Mouse (Mus musculus) neural tube, embryonic 11.5 days (tissue): ENCODE data around the gene Zfp592. TPM values are rescaled to one million over a fixed set of nuclear protein-coding genes. Genes with fewer than 3 reads are reported as not detected.

Experiments used
- ATAC-seq: fragments of 200-750 bp; cut with Nextera tagmentation; 2 replicates; pipeline ENCODE4 v1.8.0; 2017; ENCODE audit warnings: moderate number of reproducible peaks, mild to moderate bottlenecking, moderate TSS enrichment, moderate library complexity; ENCODE audit not compliant: insufficient read depth, low FRiP score, low TSS enrichment
- DNase-seq: peaks from one replicate; pipeline ENCODE4 v3.0.0-alpha.2; 2015; ENCODE audit warnings: low spot score
- H3K27ac ChIP-seq: fragments of 300-500 bp; sonication (generic); 2 replicates; pipeline ENCODE4 v1.5.1; 2014; ENCODE audit warnings: low read depth, mild to moderate bottlenecking, low read length
- H3K27me3 ChIP-seq: fragments of 300-500 bp; sonication (generic); 2 replicates; pipeline ENCODE4 v1.6.1; 2014; ENCODE audit warnings: mild to moderate bottlenecking, low read length, mixed read lengths; ENCODE audit not compliant: control insufficient read depth, insufficient read depth
- H3K36me3 ChIP-seq: fragments of 300-500 bp; sonication (generic); 2 replicates; pipeline ENCODE4 v1.6.1; 2014; ENCODE audit warnings: mild to moderate bottlenecking, low read length, moderate library complexity, mixed read lengths; ENCODE audit not compliant: control insufficient read depth, insufficient read depth
- H3K4me1 ChIP-seq: fragments of 300-500 bp; sonication (generic); 2 replicates; pipeline ENCODE4 v1.6.1; 2014; ENCODE audit warnings: low read length, mixed read lengths; ENCODE audit not compliant: control insufficient read depth, insufficient read depth
- H3K4me2 ChIP-seq: fragments of 300-500 bp; sonication (generic); 2 replicates; pipeline ENCODE4 v1.6.1; 2014; ENCODE audit warnings: low read depth, mild to moderate bottlenecking, moderate library complexity
- H3K4me3 ChIP-seq: fragments of 300-500 bp; sonication (generic); 2 replicates; pipeline ENCODE4 v1.5.1; 2014; ENCODE audit warnings: low read depth, low read length
- H3K9ac ChIP-seq: fragments of 300-500 bp; sonication (generic); 2 replicates; pipeline ENCODE4 v1.6.1; 2014; ENCODE audit warnings: mild to moderate bottlenecking, low read length
- H3K9me3 ChIP-seq: fragments of 300-500 bp; sonication (generic); 2 replicates; pipeline ENCODE4 v1.6.1; 2016; ENCODE audit warnings: low read length; ENCODE audit not compliant: control insufficient read depth
- WGBS: fragments of 180-500 bp; shearing (Covaris S2); extraction: QIAGEN DNeasy Blood & Tissue Kit; methylation state at CpG from one replicate; pipeline ENCODE4 v1.1.7; 2014; 5-methylcytosine and 5-hydroxymethylcytosine counted together
- polyA plus RNA-seq: library from polyadenylated mRNA; unstranded; fragments of >200 nt; fragmentation: Nextera tagmentation; extraction: Ambion mirVana; gene quantifications from 2 replicates; pipeline ENCODE4 v1.2.1, GENCODE M21; 2014

Zfp592 gene
- polyA plus RNA-seq, 1 experiment from 2014 or later: 16.2 TPM

GRCm38 (mm10) chr7:81074546-81074945 is 81.1 kb downstream of the Zfp592 start:
- Histone ChIP-seq H3K9me3 (no peaks in the 10 kb centered on the region), H3K27ac (no peak overlapping the region), H3K4me2 (no peak overlapping the region), H3K4me3 (no peak overlapping the region), H3K36me3 (no peaks in the 10 kb centered on the region), H3K9ac (no peak overlapping the region), H3K4me1 (no peaks in the 10 kb centered on the region), H3K27me3 (no peaks in the 10 kb centered on the region)
- peak; percentile 50 for DNase-seq
- WGBS: 58% methylated on average over 9 of the region's 9 CpGs
- no peak for ATAC-seq

- ATAC-seq (no peak), DNase-seq (peak; percentile 8)
- Histone ChIP-seq H3K4me2 (no peak overlapping the region), H3K4me1 (no peaks in the 10 kb centered on the region), H3K9me3 (no peaks in the 10 kb centered on the region), H3K4me3 (no peak overlapping the region), H3K9ac (no peak overlapping the region), H3K36me3 (no peaks in the 10 kb centered on the region), H3K27ac (no peak overlapping the region), H3K27me3 (no peaks in the 10 kb centered on the region)
- 66% methylated on average over 7 of the region's 7 CpGs for WGBS
Measured at GRCm38 (mm10) chr7:81075299-81075698, 81.8 kb downstream of the Zfp592 start.

GRCm38 (mm10) chr7:81075732-81076131 is 82.3 kb downstream of the Zfp592 start:
- Histone ChIP-seq H3K9ac (no peak overlapping the region), H3K9me3 (no peaks in the 10 kb centered on the region), H3K4me3 (no peak overlapping the region), H3K4me1 (no peaks in the 10 kb centered on the region; the same call in 1 of the 2 replicates), H3K36me3 (no peaks in the 10 kb centered on the region), H3K27me3 (no peaks in the 10 kb centered on the region), H3K4me2 (no peak overlapping the region), H3K27ac (no peak overlapping the region)
- DNase-seq: peak; percentile 8
- ATAC-seq: no peak
- WGBS: 88% methylated on average over 5 of the region's 5 CpGs

- Histone ChIP-seq H3K9ac (no peak overlapping the region), H3K27ac (no peak overlapping the region), H3K4me2 (no peak overlapping the region), H3K9me3 (no peaks in the 10 kb centered on the region), H3K4me3 (no peak overlapping the region), H3K4me1 (no peaks in the 10 kb centered on the region; the same call in 1 of the 2 replicates), H3K27me3 (no peaks in the 10 kb centered on the region), H3K36me3 (no peaks in the 10 kb centered on the region)
- 68% methylated on average over 6 of the region's 6 CpGs for WGBS
- DNase-seq (no peak), ATAC-seq (no peak)
Measured at GRCm38 (mm10) chr7:81077009-81077408, 83.5 kb downstream of the Zfp592 start.

- Histone ChIP-seq H3K4me3 (no peak overlapping the region), H3K27ac (no peak overlapping the region), H3K9ac (no peak overlapping the region), H3K4me1 (no peaks in the 10 kb centered on the region; the same call in 1 of the 2 replicates), H3K4me2 (no peak overlapping the region), H3K27me3 (no peaks in the 10 kb centered on the region), H3K36me3 (no peaks in the 10 kb centered on the region), H3K9me3 (no peaks in the 10 kb centered on the region)
- ATAC-seq: no peak
- WGBS: 92% methylated on average over 6 of the region's 6 CpGs
- no peak for DNase-seq
Measured at GRCm38 (mm10) chr7:81078740-81079139, 85.3 kb downstream of the Zfp592 start.

- Histone ChIP-seq H3K36me3 (no peaks in the 10 kb centered on the region), H3K9ac (no peak overlapping the region; the same call in 1 of the 2 replicates), H3K27ac (no peak overlapping the region), H3K4me1 (no peaks in the 10 kb centered on the region), H3K9me3 (no peaks in the 10 kb centered on the region), H3K27me3 (no peaks in the 10 kb centered on the region), H3K4me3 (no peak overlapping the region), H3K4me2 (no peak overlapping the region)
- DNase-seq (no peak), ATAC-seq (no peak)
- WGBS: 60% methylated on average over 18 of the region's 18 CpGs
Measured at GRCm38 (mm10) chr7:81093420-81093965, 100.0 kb downstream of the Zfp592 start.

GRCm38 (mm10) chr7:81094104-81094757 is 100.8 kb downstream of the Zfp592 start:
- Histone ChIP-seq H3K9ac (no peak overlapping the region; the same call in 1 of the 2 replicates), H3K4me2 (no peak overlapping the region), H3K27me3 (no peaks in the 10 kb centered on the region), H3K36me3 (no peaks in the 10 kb centered on the region), H3K4me1 (no peaks in the 10 kb centered on the region), H3K9me3 (no peaks in the 10 kb centered on the region), H3K27ac (no peak overlapping the region), H3K4me3 (no peak overlapping the region)
- ATAC-seq: no peak
- WGBS: 82% methylated on average over 6 of the region's 6 CpGs
- no peak for DNase-seq
